In the genomic region with DNA sequence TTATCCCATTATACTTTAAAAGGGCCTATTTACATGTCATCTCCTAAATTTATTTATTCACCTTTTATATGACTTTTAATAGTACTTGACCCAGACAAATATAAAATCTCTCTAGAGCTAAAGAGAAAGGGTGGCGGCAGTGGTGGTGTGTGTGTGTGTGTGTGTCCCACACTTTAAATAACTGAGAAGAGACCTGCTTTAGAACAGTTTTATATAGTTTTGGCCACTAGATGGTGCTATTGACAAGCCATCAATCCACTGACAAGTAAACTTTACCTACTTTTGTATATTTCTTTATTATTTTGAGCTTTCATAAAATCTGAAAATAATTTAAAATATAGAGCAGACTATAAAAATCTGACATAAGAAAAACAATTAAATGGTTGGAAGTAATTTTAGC, we compare ENCODE assay signal across 9 mouse cellular contexts. TPM values are rescaled to one million over a fixed set of nuclear protein-coding genes. Genes with fewer than 3 reads are reported as not detected.
DNase-seq lines count a peak whose midpoint lies in the region; TF ChIP-seq lines count a peak whose summit lies in the region.
"Had no signal": no experiment of that assay in that cellular context is flagged by ENCODE, and none has a peak within 500 bp of the region (broad histone marks: within the 10 kb centered on the region; RNA-seq: fewer than 3 reads in every experiment).

No protein-coding gene starts in this region.

- H3K4me3 ChIP-seq in cerebellum, adult 2 months (replicated peaks; ENCODE audit: insufficient read depth, low read depth, low read length), result no peak overlapping the region
- H3K4me3 ChIP-seq: megakaryocyte, embryonic 14.5 days had no signal

- H3K4me1 ChIP-seq in cerebellum, adult 2 months (ENCODE audit: control insufficient read depth, insufficient read depth, low read length), result no peaks in the 10 kb centered on the region

- peak; percentile 24; the same call in 1 of the 2 replicates for TF ChIP-seq CTCF in cerebellum, adult 2 months (IDR thresholded peaks at IDR 0.05; ENCODE audit: borderline replicate concordance, insufficient read depth, low read depth, low read length)

- WGBS in cerebellum, adult 2 months, result 9% methylated on average over 1 of the region's 1 CpGs

- H3K27ac ChIP-seq in cerebellum, adult 2 months (ENCODE audit: insufficient read depth, low read length), result no peak overlapping the region

- H3K27me3 ChIP-seq in cerebellum, adult 2 months (ENCODE audit: control insufficient read depth, insufficient read depth, low read length), result no peaks in the 10 kb centered on the region
- H3K27me3 ChIP-seq: megakaryocyte, embryonic 14.5 days had no signal

- TF ChIP-seq POLR2A in cerebellum, adult 2 months (IDR thresholded peaks at IDR 0.05; ENCODE audit: borderline replicate concordance, insufficient read depth, low read length), result no peak

- peak in 1 of 2 experiments; percentile 36 for DNase-seq in cerebellum, adult 2 months
- DNase-seq in cerebellum, adult 11-12 months, result no peak
- DNase-seq in left cerebral cortex, postnatal 14 days (ENCODE audit: low spot score in 2 of 2), result peak; percentile 51 to 78
- DNase-seq in left cerebral cortex, postnatal 36 days (ENCODE audit: low spot score in 2 of 2), result no peak
- peak; percentile 79 for DNase-seq in embryo, embryonic 10 days (ENCODE audit: low spot score)
- DNase-seq in lung, postnatal 36 days, result peak; percentile 75
- no peak for DNase-seq in urinary bladder, postnatal 14 days (ENCODE audit: low spot score)
- no peak for DNase-seq in left cerebral cortex, adult 8-10 months (ENCODE audit: low spot score in 2 of 2)

- intact Hi-C loops in left cerebral cortex, postnatal 14 days (cut with DNase I), result loop anchor here (5.0 kb wide), 1 partner anchor 327 kb away; no protein-coding TSS in a partner anchor
- intact Hi-C loops in left cerebral cortex, postnatal 36 days (cut with DNase I), result loop anchor here (1.0 to 2.0 kb wide), 2 partner anchors 115 to 326 kb away; no protein-coding TSS in a partner anchor

RNA-seq across cellular contexts. Expression of a gene that starts 19.1 kb away (rescaled TPM):
- polyA plus RNA-seq in cerebellum, adult 2 months (2012; rRNA removed), result 8.4 and 9.0 TPM in 2 replicates
- total RNA-seq in left cerebral cortex, postnatal 14 days (2021), result 10 to 100 TPM; 16.4 to 18.3 TPM
- 10 to 100 TPM; 17.7 to 20.8 TPM for total RNA-seq in left cerebral cortex, postnatal 36 days (2021)
- 10 to 100 TPM; 16.1 to 21.5 (median 17.5) TPM for total RNA-seq in left cerebral cortex, adult 8-10 months (2022)

Comparison
In these comparisons a context has a peak if more than half of its experiments do, and no peak if none do; other contexts are left out.
1. DNase-seq: peak in left cerebral cortex, postnatal 14 days (2 of 2), embryo, embryonic 10 days (single experiment) and lung, postnatal 36 days (single experiment); none in cerebellum, adult 11-12 months (single experiment), left cerebral cortex, postnatal 36 days (0 of 2), urinary bladder, postnatal 14 days (single experiment) and left cerebral cortex, adult 8-10 months (0 of 2).